Mouse (Mus musculus): ENCODE measurements at regions not wholly inside any gene's neighbourhood (a gene's known extent, or its start where the extent isn't known, plus 50 kb on each side); places are given as distances from the start of the nearest gene placed in this dataset.
"Not testable (repeated sequence)": the region's sequence is repeated elsewhere in the genome, so short reads cannot be mapped to it uniquely, and the experiment has no call there.

DNA sequence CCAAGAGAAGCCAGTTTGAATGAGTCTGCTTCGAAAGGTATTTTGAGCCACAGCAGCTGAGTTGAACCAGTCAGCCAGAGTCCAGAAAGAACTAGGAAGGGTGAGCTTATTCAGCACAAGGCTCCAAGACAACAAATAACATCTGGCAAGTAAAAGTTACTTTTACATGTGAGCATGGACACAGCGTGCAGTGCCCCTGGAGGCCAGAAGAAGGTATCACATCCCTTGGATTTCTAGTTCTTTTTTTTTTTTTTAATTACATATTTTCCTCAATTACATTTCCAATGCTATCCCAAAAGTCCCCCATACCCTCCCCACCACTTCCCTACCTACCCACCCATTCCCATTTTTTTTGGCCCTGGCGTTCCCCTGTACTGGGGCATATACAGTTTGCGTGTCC is 367.4 kb downstream of the Gm9008 start:
- DNase-seq (ENCODE audit: low spot score in 2 of 2): not testable (repeated sequence)

DNA sequence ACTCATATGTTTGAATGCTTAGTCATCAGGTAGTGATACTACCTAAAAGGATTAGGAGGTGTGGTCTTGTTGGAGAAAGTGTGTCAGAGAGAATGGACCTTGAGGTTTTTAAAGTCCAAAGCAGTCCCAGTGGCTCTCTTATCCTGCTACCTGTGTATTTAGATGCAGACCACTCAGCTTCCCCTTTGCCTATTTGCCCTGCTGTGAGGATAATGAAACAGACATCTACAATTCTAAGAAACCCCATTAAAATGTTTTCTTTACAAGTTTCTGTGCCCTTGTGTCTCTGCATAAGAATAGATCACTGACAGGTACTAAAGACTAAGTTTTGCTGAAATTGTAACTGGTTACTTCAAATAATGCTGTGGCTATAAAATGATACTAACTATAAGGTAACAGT is 381.8 kb downstream of the Gm9008 start:
- no peak for DNase-seq (ENCODE audit: low spot score in 2 of 2)

DNA sequence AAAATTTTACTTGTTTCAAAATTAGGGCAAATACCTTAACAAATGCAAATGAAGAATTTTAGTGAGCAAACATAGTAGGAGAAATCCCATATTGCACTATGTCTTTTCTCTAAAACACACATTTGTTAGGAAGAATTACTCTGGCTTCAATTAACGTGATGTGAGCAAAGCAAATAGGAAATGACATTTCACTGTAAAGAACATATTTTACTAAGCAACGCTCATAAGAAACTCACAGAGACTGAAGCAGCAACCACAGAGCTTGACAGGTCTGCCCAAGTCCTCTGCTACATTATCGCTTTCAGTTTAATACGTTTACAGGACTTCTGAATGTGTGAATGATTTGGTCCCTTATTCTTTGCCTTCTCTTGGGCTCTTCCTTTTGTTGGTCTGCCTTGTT is 383.2 kb downstream of the Gm9008 start:
- DNase-seq (ENCODE audit: low spot score in 2 of 2): no peak

DNA sequence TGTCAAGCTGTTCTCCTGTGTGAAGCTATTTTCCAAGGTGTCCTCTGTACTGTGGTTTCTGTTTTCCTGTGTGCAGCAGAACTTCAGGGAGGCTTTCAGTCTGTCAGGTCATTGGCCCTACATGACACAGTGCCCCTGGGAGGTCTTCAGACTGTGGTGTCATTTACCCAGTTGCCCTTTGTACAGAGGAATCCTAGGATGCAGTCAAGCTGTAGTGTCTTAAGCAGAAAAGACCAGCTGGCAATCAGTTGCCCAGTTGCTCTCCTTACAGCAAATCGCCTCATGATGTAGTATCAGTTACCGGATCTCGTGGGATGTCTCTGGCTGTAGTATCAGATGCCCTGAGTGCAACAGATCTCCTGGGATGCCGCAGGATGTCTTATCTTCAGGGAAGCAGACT is 432.2 kb downstream of the Gm9008 start:
- no peak for DNase-seq (ENCODE audit: low spot score in 2 of 2)

DNA sequence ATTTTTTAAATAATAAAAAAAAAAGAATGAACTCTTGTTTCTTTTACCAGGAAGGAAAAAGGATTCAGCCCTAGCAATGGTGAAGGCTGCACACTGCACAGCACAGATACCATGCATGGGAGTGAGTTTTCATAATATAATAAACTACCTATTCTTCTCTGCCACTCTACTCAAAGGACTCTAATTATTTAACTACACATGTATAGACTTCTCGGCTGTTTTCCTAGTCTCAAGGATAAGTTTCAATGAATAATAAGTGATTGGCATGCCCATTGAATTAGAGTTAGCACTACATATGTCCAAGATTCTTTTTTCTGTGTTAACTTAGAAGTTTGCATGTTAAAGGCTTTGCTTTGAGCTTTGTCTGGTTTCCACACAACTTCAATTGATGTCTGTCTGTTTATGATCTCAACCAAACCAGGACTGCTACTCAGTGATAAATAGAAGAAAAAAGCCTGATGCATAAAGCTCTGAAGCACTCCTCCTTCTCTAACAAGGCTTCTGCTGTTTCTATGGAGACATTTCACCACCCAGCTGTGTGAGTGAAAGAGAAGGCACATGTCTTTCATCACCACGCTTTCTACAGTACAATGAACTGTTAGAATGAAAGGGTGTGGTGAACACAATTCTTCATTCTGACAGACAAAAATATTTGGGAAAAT is 444.8 kb downstream of the Gm9008 start:
- DNase-seq (ENCODE audit: low spot score in 2 of 2): peak in 1 of 2 experiments; percentile 2

DNA sequence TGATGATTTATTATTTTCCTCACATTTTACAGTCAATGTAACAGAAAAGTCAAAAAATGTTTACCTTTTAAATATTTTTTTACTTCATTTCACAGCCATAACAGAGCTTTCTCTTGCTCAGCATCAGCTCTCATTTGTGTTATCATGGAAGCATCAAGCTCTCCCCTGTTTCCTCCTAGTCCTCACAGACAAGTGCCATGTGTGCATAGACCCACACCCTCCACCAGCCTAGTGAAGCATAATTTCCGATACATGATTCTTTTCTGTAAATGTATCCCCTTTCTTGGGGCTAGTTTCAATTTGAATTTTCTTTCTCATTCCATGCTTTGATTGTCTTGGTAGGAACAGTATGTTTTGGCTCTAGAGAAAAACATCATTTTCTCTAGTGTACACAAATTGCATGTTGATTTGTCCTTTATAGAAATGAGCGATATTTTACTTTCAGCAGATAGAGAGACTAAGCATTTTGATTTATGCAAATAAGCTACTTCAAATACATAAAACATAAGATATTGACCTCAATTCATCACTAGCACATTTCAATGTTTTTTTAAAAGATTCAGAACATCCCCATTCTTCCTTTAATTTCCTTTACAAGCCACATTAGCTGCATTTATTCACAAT is 489.7 kb downstream of the Gm9008 start:
- DNase-seq (ENCODE audit: low spot score in 2 of 2): no peak
